Mouse (Mus musculus): Measurements from ENCODE around the gene Zfp750.

DNA sequence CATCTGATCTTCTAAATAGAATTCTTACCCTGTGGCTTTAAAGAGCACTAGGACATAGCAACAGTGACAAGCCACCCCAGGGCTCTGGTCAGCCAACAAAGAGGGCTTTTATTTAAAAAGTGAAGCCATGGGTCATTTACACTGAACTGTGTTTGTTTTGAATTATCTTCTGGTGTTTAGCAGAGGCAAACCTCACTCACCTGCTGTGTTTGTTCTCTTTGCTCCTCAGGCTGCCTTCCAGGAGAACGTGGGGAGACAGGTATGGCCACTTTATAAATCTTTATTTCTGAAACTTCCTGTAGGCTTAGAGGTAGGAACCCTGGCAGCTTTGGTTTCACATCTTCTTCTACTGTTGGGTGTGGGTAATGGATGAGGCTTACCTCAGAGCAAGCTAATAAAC, 37.6 kb upstream of the Zfp750 start:
- TF ChIP-seq CTCF (conservative IDR thresholded peaks at IDR 0.05; ENCODE audit: low read length) (no peak), NANOG (IDR thresholded peaks at IDR 0.05; ENCODE audit: borderline replicate concordance, low read length) (no peak)
